Mouse (Mus musculus): ENCODE measurements around the gene Asb17.
"Not testable (repeated sequence)": the region's sequence is repeated elsewhere in the genome, so short reads cannot be mapped to it uniquely, and the experiment has no call there.

The Asb17 gene

DNA sequence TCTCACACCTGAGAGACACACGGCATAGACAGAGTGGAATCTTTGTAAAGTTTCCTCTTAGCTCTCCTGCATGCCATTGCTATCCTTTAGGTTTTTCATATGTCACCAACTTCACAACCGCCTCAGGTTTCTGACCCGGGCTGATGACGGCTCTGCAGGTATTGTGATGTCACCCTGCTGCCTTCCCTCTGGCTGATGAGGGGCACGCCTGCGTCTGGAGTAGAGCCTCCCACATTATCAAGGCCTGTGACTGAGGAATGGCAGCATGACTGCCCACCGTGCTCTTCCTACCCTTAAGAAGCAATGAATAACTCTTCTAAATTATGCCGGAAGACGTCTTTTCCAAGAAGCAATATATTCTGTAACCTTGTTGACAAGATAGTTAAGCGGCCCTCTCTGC lies at the start of gene Asb17:
Asb17 (plus strand) TSS at position 180 of the 400 bp plus-strand sequence.
- no peak for DNase-seq (ENCODE audit: extremely low read depth, insufficient read length, low spot score)

DNA sequence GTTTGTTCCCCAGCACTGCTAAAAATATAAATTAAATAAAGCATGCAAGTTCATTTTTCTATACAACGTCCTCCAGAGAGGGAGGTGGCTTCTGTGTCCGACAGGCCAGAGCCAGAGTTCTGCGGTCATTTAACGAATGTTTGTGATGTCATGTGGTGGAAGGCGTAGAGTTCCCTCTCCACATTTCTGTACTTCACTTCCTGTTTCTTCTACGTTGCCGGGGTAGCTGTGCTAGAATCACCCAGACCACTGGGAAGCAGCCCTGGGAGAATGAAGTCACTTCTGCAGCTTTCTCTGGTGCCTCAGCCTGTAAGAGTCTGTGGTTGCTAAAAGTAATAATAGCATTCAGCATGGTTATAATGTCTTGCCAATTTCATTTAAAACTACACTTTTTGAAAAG lies 46.4 kb upstream of the Asb17 start:
- DNase-seq (ENCODE audit: extremely low read depth, insufficient read length, low spot score) = no peak

DNA sequence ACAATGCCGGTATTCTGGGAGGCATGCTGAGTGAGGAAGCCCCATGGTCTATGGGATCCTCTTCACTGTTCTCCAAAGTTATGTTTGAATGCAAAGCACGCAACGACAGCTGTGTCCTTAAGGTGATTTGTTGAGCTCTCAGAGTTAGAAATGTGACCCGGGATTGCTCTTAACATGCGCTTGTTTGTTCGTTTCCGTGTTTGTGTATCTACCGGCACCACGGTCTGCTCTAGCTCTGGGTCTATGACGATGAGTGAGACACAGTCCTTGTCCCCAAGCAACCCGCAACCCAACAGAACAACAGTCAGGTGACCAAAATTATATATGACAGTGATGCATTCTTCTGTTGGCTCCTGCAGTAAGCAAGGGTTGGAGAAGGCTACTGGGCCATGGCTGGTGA lies 44.4 kb upstream of the Asb17 start:
- no peak for DNase-seq (ENCODE audit: extremely low read depth, insufficient read length, low spot score)

DNA sequence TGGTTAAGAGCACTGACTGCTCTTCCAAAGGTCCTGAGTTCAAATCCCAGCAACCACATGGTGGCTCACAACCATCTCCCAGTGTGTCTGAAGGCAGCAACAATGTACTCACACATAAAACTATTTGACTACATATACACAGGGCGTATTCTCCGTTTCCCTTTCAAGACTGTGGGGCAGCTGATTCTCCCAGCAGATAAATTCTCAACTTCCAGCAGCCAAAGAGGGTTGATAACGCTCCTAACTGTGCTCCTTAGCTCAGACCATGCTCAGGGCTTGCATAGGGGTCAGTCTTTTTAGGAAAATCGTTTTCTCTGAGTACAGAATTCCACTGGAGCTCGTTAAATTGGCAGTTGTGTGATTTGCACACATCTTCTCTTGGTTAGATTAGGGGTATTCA lies 43.3 kb upstream of the Asb17 start:
- no peak for DNase-seq (ENCODE audit: extremely low read depth, insufficient read length, low spot score)

DNA sequence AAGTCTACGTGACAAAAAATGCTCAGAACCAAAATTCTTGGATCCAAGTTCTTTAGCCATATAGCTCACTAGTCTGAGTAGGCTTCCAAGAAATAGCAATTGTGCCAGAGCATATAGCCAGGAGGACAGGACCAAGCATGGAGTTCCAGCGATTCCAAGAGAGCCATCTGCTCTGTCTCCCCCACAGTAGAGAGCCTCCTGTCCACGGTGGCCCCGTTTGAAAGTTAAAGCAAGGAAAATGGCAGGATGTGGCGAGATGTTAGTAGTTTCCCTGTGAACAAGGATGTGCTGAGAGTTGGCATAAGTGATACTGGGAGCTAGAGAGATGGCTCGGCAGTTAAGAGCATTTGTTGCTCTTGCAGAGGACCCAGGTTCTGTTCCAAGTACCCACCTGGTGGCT lies 42.5 kb upstream of the Asb17 start:
- DNase-seq (ENCODE audit: extremely low read depth, insufficient read length, low spot score) = no peak

DNA sequence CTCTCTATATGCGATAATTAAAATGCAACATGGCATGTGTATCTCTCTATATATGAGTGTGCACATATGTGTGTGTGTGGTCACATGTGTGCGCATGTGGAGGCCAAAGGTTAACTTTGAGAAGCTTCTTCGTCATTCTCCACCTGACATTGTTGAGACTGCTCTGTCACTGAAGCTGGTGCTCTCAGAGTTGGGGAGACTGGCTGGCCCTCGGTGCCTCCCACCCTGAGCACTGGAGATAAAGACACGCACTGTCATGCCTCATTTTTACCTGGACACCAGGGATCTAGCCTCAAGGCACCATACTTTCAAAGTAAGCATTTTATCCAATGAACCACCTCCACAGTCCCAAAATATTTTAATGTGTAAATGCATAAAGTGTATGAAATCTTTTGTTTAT lies 41.4 kb upstream of the Asb17 start:
- no peak for DNase-seq (ENCODE audit: extremely low read depth, insufficient read length, low spot score)

DNA sequence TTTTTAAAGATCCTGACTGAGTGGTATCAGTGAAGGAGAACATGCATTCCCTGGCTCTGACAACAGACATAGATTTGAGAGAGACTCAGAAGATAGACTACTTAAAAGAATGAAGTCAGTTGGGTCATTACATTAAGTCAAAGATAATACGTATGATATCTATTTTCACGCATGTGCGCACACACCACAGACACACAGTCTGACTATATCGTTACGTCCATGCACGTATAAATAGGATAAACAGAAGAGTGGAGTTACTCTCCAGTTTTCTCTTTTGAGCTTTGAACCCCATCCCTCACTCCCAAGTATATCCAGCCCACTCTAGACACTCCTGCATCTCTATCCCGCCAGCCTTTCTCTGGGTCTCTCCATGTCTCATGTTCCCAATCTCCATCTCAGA lies 40.0 kb upstream of the Asb17 start:
- no peak for DNase-seq (ENCODE audit: extremely low read depth, insufficient read length, low spot score)

DNA sequence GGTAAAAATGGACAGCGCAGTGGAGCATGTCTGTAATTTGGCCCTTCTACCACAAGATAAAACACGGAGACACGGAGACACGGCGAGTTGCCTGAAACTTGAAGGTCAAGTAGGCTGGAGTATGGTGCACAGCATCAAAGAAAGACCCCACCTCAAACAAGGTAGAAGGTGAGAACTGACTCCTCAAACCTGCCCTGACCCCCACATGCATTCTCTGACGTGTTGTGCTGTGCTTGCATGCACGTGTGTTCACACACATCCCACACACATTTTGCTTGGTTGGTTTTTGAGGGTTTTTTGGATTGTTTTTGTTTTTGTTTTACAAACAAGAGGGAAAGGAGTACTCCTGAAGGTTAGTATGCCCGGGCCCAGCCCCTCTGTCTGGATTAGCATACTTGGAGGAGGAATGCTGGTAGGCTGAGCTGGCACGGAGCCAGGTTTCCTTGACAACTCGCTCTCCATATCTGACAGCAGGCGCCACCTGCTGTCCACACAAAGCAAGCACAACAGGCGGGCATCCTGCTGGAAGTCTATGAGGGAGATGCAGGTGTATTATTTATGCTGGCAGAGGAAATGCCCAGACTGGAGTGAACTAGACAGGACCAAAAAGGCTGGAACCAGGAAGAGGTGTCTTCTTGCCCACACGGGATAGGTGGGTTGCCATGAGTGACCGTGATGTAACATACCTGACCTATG lies 37.8 kb upstream of the Asb17 start:
- peak; percentile 36 for DNase-seq (ENCODE audit: extremely low read depth, insufficient read length, low spot score)

DNA sequence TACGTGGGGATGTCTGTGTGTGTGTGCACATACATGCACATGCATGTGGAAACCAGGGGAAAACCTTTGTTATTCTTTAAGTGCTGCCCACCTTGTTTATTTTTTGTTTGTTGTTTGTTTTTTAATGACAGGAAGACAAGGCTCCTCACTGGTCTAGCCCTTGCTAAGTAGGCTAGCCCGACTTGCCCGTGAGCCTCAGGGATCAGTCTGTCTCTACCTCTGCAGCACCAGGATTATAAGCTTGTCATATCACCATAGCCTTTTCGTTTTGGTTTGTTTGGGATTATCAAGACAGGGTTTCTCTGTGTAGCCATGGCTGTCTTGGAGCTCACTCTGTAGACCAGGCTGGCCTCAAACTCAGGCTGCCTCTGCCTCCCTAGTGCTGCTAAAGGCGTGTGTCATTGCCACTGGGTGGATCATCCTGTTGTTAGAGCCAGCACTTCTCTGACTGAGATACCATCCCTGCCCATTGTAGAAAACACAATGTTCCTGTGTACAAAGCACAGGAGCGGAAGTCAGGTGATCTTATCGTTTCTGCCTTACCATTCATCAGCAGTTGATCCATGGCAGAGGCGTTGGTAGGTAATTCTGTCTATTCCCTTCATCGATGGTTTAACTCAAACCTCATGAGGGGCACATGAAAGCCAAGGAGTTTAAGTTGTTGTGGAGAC lies 37.1 kb upstream of the Asb17 start:
- no peak for DNase-seq (ENCODE audit: extremely low read depth, insufficient read length, low spot score)

DNA sequence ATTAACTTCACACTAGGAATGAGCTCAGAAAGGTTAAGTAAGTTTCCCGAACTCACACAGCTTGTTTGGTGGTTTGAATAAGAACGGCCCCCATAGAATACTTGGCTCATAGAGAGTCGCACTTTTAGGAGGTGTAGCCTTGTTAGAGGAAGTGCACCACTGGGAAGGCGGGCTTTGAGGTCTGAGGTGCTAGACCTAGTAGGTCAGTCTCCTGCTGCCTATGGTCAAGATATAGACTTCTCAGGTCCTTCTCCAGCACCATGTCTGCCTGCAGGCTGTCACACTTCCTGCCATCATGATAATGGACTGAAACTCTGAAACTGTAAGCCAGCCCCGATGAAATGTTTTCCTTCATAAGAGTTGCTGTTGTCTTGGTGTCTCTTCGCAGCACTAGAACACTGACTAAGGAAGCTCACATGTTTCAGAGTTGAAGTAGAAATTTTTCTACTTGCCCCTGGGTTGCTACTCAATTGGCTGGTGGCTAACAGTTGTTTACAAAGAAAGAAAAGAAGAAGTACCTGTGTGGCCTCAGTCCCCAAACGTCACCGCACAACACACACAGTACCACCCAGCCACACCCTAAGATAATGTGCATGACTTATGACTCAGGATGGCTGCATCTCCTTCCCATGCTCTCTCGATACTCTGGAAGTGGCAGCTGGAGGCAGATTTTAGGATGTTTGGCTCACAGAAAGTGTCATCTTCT lies 36.4 kb upstream of the Asb17 start:
- no peak for DNase-seq (ENCODE audit: extremely low read depth, insufficient read length, low spot score)

DNA sequence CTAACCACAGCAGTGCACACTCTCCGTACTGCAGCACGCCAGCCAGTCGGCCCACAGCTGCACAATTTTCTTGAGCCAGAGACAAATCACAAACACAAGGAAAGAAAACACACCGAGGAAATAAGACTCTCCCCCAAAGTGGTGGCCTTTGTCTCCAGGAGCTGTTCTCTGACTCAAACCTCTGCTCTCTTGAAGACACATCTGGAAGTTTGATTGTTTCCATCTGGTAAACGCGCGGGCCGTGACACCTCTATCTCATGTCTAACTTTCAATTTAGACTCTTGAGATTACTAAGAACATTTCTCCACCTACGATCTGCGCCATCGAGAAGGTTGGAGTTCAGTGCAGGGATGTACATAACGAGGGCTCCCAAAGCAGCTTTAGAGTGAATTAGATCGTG lies 35.6 kb upstream of the Asb17 start:
- DNase-seq (ENCODE audit: extremely low read depth, insufficient read length, low spot score) = no peak

DNA sequence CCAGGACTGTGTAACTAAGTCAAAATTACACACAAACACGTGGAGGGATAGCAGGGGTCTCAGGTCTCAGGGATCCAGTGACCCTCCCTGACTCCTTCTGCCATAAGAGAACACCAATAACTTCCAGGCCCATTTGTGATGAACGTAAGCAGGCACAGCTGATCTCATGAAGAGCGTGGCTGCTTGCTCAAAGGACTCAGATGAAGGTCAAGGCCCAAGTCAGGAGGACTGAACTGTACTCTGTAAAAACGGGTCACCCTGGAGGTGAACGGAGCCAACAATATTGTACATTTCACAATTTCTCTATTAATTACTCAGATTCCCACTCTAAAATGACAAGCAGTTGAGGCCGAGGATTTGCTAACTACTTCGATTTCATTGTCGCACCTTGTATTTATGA lies 30.0 kb upstream of the Asb17 start:
- DNase-seq (ENCODE audit: extremely low read depth, insufficient read length, low spot score) = no peak

DNA sequence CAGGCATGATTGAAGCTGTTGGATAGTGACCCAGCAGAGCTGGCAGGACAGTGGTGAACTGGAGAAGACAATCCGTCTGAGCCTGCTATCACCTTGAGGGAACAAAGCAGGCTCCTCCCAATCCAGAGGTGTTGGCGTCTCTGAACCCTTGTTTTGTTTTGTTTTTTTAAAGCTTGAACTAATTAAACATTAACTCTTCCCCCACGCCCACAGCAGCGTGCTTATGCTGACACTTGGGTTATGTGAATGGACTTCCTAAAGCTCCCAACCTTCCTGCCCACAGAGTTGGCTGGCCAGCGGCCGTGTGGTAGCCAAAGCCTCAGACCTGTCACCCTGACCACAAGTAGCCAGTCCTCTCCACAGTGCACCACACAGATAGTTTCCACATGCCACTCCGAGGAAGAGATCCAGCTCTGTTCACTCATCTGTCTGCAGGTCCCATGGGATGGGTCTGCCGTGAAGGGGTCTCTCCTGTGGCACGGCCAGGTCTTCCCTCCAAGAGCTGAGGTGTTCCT lies 26.6 kb upstream of the Asb17 start:
- DNase-seq (ENCODE audit: extremely low read depth, insufficient read length, low spot score) = peak; percentile 64

DNA sequence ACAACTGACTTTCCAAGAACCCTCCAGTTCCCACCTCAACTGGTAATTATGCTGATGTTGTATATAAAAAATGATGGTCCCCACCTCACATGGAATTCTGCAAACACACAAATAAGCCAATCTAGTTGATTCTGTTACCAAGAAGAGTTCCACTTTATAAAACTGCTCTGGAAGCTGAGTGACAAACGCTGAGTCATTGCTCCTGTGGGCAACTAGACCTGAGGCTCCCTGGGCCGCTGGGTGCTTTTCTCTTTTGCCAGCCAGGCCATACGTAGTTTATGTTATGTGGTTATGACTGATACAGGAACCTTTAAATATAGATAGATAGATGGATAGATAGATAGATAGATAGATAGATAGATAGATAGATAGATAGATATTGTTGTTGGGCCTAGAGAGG lies 25.3 kb upstream of the Asb17 start:
- no peak for DNase-seq (ENCODE audit: extremely low read depth, insufficient read length, low spot score)

DNA sequence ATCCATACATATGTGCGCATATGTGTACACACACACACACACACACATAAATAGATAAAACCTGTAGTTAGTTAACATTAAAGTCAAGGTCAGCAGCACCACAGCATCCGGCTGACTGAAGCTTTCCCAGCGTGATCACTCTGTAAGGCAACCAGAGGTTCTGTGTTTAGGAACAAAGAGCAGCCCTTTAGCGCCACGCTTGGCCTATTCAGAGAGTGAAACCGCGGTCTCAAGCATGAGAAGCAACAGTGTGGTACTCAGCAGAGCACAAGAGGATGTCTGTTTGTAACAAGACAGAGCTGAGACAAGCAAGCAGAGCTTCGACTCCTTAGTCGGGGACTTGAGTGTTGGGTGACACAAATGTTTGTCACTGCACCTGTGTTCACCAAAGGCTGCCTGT lies 24.6 kb upstream of the Asb17 start:
- no peak for DNase-seq (ENCODE audit: extremely low read depth, insufficient read length, low spot score)

DNA sequence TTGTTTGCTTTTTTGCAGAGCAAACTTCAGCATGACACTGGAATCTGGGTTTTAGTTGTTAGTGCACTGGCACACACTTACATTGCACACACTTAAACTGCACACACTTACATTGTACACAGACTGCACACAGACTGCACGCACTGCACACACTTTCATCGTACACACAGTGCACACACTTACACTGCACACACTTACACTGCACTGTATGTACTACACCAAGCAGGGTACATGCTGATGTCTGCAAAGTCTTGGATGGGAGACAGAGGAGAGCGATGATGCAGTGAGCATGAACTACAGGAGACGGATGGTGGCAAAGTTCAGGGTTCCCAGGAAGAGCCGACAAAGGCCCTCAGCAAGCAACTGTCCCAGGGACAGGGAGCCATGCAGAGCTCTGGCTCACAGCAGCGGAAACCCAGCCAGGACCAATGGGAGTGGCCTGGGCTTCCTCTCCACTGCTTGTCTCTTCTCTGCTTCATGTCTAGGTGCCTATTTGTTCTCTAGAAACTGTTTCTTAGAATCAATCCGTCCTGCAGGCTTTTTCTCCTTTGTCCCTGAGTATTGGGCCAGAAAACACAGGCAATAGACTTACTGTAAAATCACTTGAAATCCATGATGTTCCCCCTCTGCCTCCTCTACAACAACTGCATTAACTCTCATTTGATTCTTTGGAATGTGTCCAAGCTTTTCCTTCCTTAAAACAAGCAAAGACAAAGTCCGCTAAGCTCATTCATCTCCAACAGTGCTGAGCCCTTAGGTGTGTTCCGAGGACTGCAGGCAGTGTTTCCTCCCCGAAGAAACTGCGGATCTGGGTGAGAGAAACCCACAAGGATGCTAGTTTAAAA lies 20.1 kb upstream of the Asb17 start:
- no peak for DNase-seq (ENCODE audit: extremely low read depth, insufficient read length, low spot score)

DNA sequence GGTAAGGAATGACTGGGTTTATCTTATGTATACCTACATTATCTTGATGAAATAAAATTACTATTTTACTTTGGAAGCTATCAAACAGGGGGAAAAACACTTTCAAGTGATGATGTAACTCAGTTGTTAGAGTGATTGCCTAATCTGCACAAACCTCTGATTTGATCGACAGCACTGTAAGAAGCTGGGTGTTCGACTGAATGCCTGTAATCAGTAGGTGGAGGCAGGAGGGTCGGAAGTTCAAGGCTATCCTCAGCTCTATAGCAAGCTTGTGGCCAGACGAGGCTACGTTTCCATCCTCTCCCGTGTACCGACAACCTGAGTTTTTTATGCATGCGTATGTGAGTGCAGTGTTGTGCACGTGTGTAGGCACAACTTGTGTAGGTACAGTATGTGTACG lies 18.8 kb upstream of the Asb17 start:
- no peak for DNase-seq (ENCODE audit: extremely low read depth, insufficient read length, low spot score)

DNA sequence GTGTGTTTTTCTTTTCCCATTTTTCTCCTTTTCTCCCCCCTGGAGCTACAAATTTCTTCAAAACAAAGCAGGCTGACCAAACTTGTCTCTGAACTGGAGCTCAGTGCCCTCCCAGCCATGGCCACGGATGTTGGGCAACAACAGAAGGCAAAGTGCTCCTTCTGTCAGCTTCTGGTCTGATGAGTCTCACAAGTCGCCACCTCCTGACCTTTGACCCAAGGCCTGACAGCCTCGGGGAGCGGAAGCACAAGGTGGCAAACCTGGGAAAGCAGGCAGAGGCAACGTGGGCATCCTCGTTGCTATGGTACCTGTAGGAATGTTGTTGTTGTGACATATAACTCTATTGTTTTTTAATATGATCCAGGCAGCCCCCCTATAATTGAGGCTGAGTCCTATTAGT lies 17.4 kb upstream of the Asb17 start:
- no peak for DNase-seq (ENCODE audit: extremely low read depth, insufficient read length, low spot score)

DNA sequence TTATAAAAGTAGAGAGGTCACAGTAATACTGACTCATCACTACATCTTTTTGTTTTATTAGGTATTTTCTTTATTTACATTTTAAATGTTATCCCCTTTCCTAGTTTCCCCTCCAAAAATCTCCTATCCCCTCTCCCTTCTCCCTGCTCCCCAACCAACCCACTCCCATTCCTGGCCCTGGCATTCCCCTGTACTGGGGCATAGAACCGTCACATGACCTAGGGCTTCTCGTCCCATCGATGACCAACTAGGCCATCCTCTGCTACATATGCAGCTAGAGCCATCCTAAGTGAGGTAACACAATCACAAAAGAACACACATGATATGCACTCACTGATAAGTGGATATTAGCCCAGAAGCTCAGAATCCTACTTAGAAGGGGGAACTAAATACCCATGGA lies 14.2 kb upstream of the Asb17 start:
- not testable (repeated sequence) for DNase-seq (ENCODE audit: extremely low read depth, insufficient read length, low spot score)

DNA sequence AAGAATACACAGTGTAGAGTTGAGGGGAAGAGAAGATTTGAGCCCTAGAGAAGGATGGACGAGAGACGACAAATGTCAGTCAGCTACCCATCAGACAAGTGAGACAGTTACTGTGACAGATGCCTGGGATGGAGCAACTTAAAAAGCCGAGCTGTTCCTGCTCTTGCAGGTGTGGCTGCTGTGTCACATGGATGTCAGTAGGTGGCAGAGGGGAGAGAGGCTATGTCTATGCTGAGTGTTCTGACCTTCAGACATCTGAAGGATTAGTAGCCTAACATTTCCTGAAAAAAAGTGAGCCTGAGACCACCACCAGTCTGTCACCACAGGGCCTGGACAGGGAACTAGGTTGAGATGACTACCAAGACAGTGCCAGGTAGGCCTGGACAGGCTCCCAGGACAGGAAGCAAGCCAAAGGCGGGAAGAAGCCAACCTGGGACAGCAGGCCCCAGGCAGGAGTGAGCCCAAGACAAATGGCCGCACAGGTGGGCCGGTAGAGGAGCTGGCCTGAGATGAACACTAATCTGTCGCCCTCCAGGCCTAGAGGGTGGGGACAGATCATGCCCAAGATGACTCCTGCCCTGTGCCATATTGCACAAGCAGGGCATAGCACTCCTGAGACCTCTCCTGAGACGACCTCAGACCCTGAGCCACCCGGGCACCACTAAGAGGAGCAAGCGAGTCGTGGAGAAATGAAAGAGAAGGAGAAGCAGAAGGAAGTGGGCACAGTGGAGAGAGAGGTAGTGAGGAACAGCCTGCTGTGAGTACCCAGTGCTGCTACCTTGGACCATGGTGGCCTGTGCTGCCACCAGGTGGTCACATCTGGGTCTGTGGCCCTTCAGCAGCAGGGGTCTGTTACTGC lies 12.8 kb upstream of the Asb17 start:
- no peak for DNase-seq (ENCODE audit: extremely low read depth, insufficient read length, low spot score)
